In genomic region chr7:47401125-47401524, GRCm38 (mm10) we compare ENCODE assay signal across 42 mouse cellular contexts. TPM values are rescaled to one million over a fixed set of nuclear protein-coding genes. Genes with fewer than 3 reads are reported as not detected.
"Had no signal": no experiment of that assay in that cellular context is flagged by ENCODE, and none has a peak within 500 bp of the region (broad histone marks: within the 10 kb centered on the region; RNA-seq: fewer than 3 reads in every experiment).

No protein-coding gene starts in this region.

- H3K4me1 ChIP-seq: hindbrain, embryonic 10.5 days; hindbrain, embryonic 12.5 days; intestine, embryonic 15.5 days; kidney, embryonic 15.5 days; limb, embryonic 13.5 days; limb, embryonic 15.5 days had no signal

- H3K27ac ChIP-seq: gastrocnemius, adult 2 months; heart, adult 2 months; hindbrain, embryonic 10.5 days; hindbrain, embryonic 12.5 days; hindbrain, embryonic 14.5 days; intestine, embryonic 15.5 days; kidney, embryonic 15.5 days; kidney, postnatal 0 days; limb, embryonic 13.5 days; limb, embryonic 15.5 days; liver, embryonic 14.5 days had no signal

- H3K9me3 ChIP-seq: intestine, embryonic 15.5 days had no signal

- ATAC-seq: hindbrain, embryonic 16.5 days; inflammation-experienced regulatory T-cells, adult 6 months; intestine, embryonic 15.5 days; intestine, postnatal 0 days had no signal

- H3K27me3 ChIP-seq: hindbrain, embryonic 12.5 days; intestine, embryonic 15.5 days; kidney, embryonic 15.5 days; limb, embryonic 13.5 days; limb, embryonic 15.5 days had no signal

- H3K36me3 ChIP-seq: hindbrain, embryonic 10.5 days; hindbrain, embryonic 12.5 days; intestine, embryonic 15.5 days; kidney, embryonic 15.5 days; limb, embryonic 13.5 days; limb, embryonic 15.5 days had no signal

- DNase-seq: gastrocnemius, adult 2 months; gastrocnemius, postnatal 10 days; gastrocnemius, postnatal 25 days; heart, adult 11 months; heart, adult 2 months; heart, postnatal 10 days; heart, postnatal 4 days; kidney, adult 18-20 months; kidney, adult 9 months; kidney, postnatal 14 days; kidney, postnatal 36 days; layer of hippocampus, adult 9-11 months; layer of hippocampus, postnatal 36 days; left cerebral cortex, postnatal 4 days had no signal

- H3K9ac ChIP-seq: hindbrain, embryonic 12.5 days; hindbrain, embryonic 14.5 days; intestine, embryonic 15.5 days; kidney, embryonic 15.5 days; limb, embryonic 13.5 days; limb, embryonic 15.5 days; liver, embryonic 14.5 days had no signal

- H3K4me3 ChIP-seq: gastrocnemius, adult 2 months; heart, adult 2 months; hindbrain, embryonic 10.5 days; hindbrain, embryonic 12.5 days; intestine, embryonic 15.5 days; kidney, embryonic 15.5 days; limb, embryonic 13.5 days; limb, embryonic 15.5 days had no signal

RNA-seq across cellular contexts. Expression of gene Mrgpra1, which starts 47.1 kb away (rescaled TPM):
- total RNA-seq: gastrocnemius, adult 2 months; gastrocnemius, postnatal 10 days; gastrocnemius, postnatal 25 days; gastrocnemius, postnatal 4 days; heart, adult 2 months; heart, postnatal 10 days; heart, postnatal 25 days; heart, postnatal 4 days; layer of hippocampus, adult 18-20 months; layer of hippocampus, adult 8-10 months; layer of hippocampus, postnatal 14 days; layer of hippocampus, postnatal 36 days; left cerebral cortex, adult 18-20 months; left cerebral cortex, adult 8-10 months; left cerebral cortex, postnatal 10 days; left cerebral cortex, postnatal 25 days; left cerebral cortex, postnatal 4 days; liver, adult 2 months had no signal
- polyA plus RNA-seq: frontal cortex, adult 2 months; heart, adult 2 months; heart, embryonic 11.5 days; heart, embryonic 14.5 days; heart, embryonic 16.5 days; hindbrain, embryonic 10.5 days; hindbrain, embryonic 12.5 days; hindbrain, embryonic 14.5 days; hindbrain, embryonic 16.5 days; inflammation-experienced regulatory T-cells, adult 6 months; intestine, embryonic 15.5 days; intestine, postnatal 0 days; kidney, embryonic 15.5 days; kidney, postnatal 0 days; large intestine, adult 2 months; limb, embryonic 11.5 days; limb, embryonic 13.5 days; limb, embryonic 15.5 days; liver, adult 2 months; liver, embryonic 14.5 days had no signal

RNA-seq across cellular contexts. Expression of gene Mrgpra2a, which starts 50.8 kb away (rescaled TPM):
- total RNA-seq: gastrocnemius, adult 2 months; gastrocnemius, postnatal 10 days; gastrocnemius, postnatal 25 days; gastrocnemius, postnatal 4 days; heart, adult 2 months; heart, postnatal 10 days; heart, postnatal 25 days; heart, postnatal 4 days; layer of hippocampus, adult 18-20 months; layer of hippocampus, adult 8-10 months; layer of hippocampus, postnatal 14 days; layer of hippocampus, postnatal 36 days; left cerebral cortex, adult 18-20 months; left cerebral cortex, adult 8-10 months; left cerebral cortex, postnatal 10 days; left cerebral cortex, postnatal 25 days; left cerebral cortex, postnatal 4 days; liver, adult 2 months had no signal
- polyA plus RNA-seq: frontal cortex, adult 2 months; heart, adult 2 months; heart, embryonic 11.5 days; heart, embryonic 14.5 days; heart, embryonic 16.5 days; hindbrain, embryonic 10.5 days; hindbrain, embryonic 12.5 days; hindbrain, embryonic 14.5 days; hindbrain, embryonic 16.5 days; inflammation-experienced regulatory T-cells, adult 6 months; intestine, embryonic 15.5 days; intestine, postnatal 0 days; kidney, embryonic 15.5 days; kidney, postnatal 0 days; large intestine, adult 2 months; limb, embryonic 11.5 days; limb, embryonic 13.5 days; limb, embryonic 15.5 days; liver, adult 2 months had no signal
